Mouse (Mus musculus) midbrain, embryonic 15.5 days (tissue): ENCODE data around the gene Zranb1. TPM values are rescaled to one million over a fixed set of nuclear protein-coding genes. Genes with fewer than 3 reads are reported as not detected.

ENCODE experiments used
- ATAC-seq: fragments of 200-750 bp; cut with Nextera tagmentation; replicated peaks from 2 replicates; pipeline ENCODE4 v1.8.0; 2017; ENCODE audit warnings: moderate TSS enrichment
- H3K27ac ChIP-seq: fragments of 300-500 bp; sonication (generic); 2 replicates; pipeline ENCODE4 v1.5.1; 2015; ENCODE audit warnings: mild to moderate bottlenecking, inconsistent platforms
- H3K27me3 ChIP-seq: fragments of 300-500 bp; sonication (generic); replicated peaks from 2 replicates; pipeline ENCODE4 v1.6.1; 2015; ENCODE audit warnings: inconsistent platforms
- H3K36me3 ChIP-seq: fragments of 300-500 bp; sonication (generic); replicated peaks from 2 replicates; pipeline ENCODE4 v1.6.1; 2015; ENCODE audit warnings: inconsistent platforms
- H3K4me1 ChIP-seq: fragments of 300-500 bp; sonication (generic); 2 replicates; pipeline ENCODE4 v1.6.1; 2015; ENCODE audit warnings: inconsistent platforms
- H3K4me2 ChIP-seq: fragments of 300-500 bp; sonication (generic); 2 replicates; pipeline ENCODE4 v1.6.1; 2015; ENCODE audit warnings: inconsistent platforms, mild to moderate bottlenecking, moderate library complexity
- H3K4me3 ChIP-seq: fragments of 300-500 bp; sonication (generic); 2 replicates; pipeline ENCODE4 v1.5.1; 2015; ENCODE audit warnings: mild to moderate bottlenecking, inconsistent platforms
- H3K9ac ChIP-seq: fragments of 300-500 bp; sonication (generic); 2 replicates; pipeline ENCODE4 v1.6.1; 2015; ENCODE audit warnings: mild to moderate bottlenecking, inconsistent platforms
- H3K9me3 ChIP-seq: fragments of 300-500 bp; sonication (generic); 2 replicates; pipeline ENCODE4 v1.6.1; 2016; ENCODE audit warnings: inconsistent platforms
- WGBS: fragments of 180-500 bp; shearing (Covaris S2); methylation state at CpG from one replicate; pipeline ENCODE4 v1.1.7; 2015; ENCODE audit warnings: mixed read lengths; 5-methylcytosine and 5-hydroxymethylcytosine counted together
- polyA plus RNA-seq: library from polyadenylated mRNA; unstranded; fragments of >200 nt; fragmentation: Nextera tagmentation; extraction: Ambion mirVana; gene quantifications from 2 replicates; pipeline ENCODE4 v1.2.1, GENCODE M21; 2015

Zranb1 gene
- polyA plus RNA-seq, 1 experiment from 2014 or later: 24.3 TPM

DNA sequence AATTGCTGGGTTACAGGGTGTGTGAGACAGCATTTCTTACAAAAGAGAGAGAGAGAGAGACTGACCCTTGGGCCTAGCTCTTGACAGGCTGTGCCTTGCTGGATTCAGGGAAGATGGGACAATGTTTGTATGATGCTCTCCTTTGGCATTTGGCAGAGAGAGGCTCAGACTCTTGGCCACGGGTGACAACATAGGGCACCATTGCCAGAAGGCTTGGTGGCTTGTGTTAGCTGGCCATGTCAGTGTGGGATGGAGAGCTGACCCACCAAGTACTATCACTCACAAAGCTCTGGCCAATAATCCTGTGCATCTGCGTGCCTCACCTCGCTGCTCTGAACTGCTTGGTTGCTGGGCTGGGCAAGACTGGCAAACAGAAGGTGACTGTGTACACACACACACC lies 79.5 kb downstream of the Zranb1 start:
- H3K27ac ChIP-seq: peak overlapping the region; percentile 79
- peaks cover 60% of the 10 kb centered on the region for H3K4me1 ChIP-seq
- H3K9ac ChIP-seq: no peak overlapping the region
- no peaks in the 10 kb centered on the region for H3K36me3 ChIP-seq
- H3K27me3 ChIP-seq: no peaks in the 10 kb centered on the region
- no peak for ATAC-seq
- no peak overlapping the region for H3K4me3 ChIP-seq
- no peak overlapping the region for H3K4me2 ChIP-seq
- 81% methylated on average over 3 of the region's 3 CpGs for WGBS
- no peaks in the 10 kb centered on the region for H3K9me3 ChIP-seq

DNA sequence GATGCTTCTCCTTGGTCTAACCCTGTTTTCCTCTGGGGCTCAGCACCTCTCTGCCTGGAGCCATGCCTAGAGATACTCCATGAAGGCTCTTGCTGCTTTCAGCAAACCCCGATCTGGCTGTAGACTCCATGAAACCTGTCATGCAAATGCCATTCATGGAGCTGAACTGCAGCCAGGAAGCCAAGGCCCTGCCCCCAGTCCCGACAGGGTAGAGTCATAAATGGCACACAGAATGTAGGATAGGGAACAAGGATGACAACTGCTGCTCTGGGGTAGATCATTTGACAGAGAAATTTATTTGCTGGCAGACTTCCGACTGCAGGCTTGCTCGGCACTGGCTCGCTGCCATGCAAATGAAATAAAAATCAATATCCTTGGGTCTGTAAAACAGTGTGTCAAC lies 80.2 kb downstream of the Zranb1 start:
- no peak overlapping the region for H3K4me3 ChIP-seq
- WGBS: 25% methylated on average over 5 of the region's 5 CpGs
- H3K4me2 ChIP-seq: peak overlapping the region; percentile 20
- no peaks in the 10 kb centered on the region for H3K36me3 ChIP-seq
- peak; percentile 18; the same call in 1 of the 2 replicates for ATAC-seq
- H3K27ac ChIP-seq: peak overlapping the region; percentile 79
- H3K9me3 ChIP-seq: no peaks in the 10 kb centered on the region
- H3K9ac ChIP-seq: no peak overlapping the region; the same call in 1 of the 2 replicates
- no peaks in the 10 kb centered on the region for H3K27me3 ChIP-seq
- peaks cover 66% of the 10 kb centered on the region for H3K4me1 ChIP-seq

DNA sequence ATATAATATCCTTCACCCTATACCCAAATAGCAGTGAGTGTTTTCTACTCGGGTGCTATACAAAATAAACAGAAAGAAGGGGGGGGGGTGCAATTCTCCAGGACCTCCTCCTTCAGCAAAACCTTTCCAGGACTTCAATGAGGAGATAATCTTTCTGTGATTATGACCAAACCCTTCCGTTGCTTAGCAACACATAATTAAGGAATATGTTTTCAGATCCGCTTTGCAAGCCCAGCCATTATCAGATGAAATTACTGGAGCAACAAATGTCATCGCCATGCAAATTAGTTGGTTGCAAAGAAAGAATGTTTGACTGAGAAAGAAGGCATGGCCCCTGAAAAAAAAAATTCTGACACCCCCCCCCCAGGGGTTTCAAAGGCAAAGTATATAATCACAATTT lies 80.7 kb downstream of the Zranb1 start:
- ATAC-seq: no peak
- Histone ChIP-seq H3K27ac (peak overlapping the region; percentile 79), H3K4me3 (no peak overlapping the region), H3K9ac (no peak overlapping the region), H3K4me1 (peaks cover 66% of the 10 kb centered on the region), H3K4me2 (peak overlapping the region; percentile 20), H3K9me3 (no peaks in the 10 kb centered on the region), H3K27me3 (no peaks in the 10 kb centered on the region), H3K36me3 (no peaks in the 10 kb centered on the region)
- WGBS: 22% methylated on average over 4 of the region's 4 CpGs

DNA sequence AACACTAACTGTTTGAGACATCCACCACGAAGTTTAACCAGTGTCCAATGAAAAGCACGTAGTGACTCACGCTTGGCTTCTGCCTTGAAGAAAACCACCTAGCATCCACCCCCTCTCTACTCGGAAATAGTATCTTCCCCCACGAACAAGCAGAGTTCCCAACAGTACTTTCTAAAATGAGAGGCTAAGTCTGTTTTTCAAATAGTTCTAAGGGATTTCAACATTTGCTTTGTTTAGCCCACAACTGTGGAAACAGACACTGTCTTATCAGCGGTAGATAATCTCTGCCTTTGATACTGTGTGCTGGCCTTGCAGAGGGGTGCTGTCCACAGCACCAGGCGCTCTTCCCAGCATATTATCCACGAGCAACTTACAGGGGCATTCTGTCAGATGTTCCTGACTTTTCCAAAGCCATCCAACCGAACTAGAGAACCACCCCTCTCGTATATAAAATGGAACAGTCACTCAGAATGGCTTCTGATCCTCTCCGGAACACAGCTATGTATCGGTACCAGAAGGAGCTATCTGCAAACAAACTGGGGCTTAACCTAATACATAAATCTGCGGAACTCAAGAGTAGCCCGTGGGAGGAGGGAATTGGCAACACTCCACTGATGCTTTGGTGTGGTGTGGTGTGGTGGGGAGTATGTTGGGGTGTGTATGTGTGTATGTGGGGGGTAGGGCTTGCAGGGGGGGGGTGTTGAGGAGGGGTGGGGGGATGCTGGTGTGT lies 81.9 kb downstream of the Zranb1 start:
- Histone ChIP-seq H3K27me3 (no peaks in the 10 kb centered on the region), H3K4me3 (no peak overlapping the region), H3K4me2 (no peak overlapping the region), H3K9ac (no peak overlapping the region), H3K27ac (0 out of 2 replicates have a peak overlapping the region, but pooled peaks have one; percentile 14), H3K4me1 (peaks cover 66% of the 10 kb centered on the region), H3K9me3 (no peaks in the 10 kb centered on the region), H3K36me3 (no peaks in the 10 kb centered on the region)
- WGBS: 46% methylated on average over 14 of the region's 14 CpGs
- no peak for ATAC-seq

DNA sequence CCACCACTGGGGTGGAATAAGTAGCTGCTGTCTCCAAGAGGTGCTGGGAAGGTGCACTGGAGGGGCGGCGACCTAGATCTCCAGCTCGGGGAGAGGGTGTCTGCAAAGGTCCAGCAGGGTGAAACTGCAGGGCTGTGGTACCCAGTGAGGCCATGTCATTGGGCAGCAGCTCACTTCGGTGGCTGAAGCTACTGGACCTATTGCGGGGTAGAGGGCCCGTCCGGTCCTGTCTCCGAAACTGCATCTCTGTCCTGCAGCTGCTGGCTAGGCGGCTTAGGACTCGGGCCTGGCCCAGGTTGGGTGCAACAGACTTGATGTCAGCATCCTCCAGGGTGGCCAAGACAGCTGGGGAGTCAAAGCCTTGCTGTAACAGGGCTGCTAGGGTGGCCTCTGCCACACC lies 83.0 kb downstream of the Zranb1 start:
- Histone ChIP-seq H3K27ac (no peak overlapping the region), H3K4me2 (no peak overlapping the region), H3K36me3 (no peaks in the 10 kb centered on the region), H3K4me1 (peaks cover 65% of the 10 kb centered on the region), H3K9ac (no peak overlapping the region), H3K4me3 (no peak overlapping the region), H3K9me3 (no peaks in the 10 kb centered on the region), H3K27me3 (no peaks in the 10 kb centered on the region)
- 94% methylated on average over 10 of the region's 10 CpGs for WGBS
- ATAC-seq: no peak

DNA sequence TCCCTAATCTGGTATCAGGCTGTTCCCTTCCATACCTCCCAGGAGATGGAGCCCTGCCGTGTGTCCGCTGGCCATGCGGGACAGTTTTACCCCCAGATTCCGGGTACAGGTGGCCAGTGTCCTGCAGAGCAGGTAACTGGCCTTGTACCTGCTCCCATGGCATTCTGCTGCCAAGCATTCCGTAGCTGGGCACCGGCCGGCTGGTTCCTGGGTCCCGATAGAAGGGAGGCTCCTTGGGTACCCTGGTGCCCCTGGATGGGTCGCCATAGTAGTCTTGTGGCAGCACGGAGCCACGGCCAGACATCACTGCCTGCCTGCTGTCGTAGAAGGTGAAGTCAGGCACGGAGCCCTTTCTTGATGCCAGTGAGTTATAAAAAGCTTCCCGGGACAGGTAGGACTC lies 83.7 kb downstream of the Zranb1 start:
- ATAC-seq: no peak
- WGBS: 85% methylated on average over 14 of the region's 14 CpGs
- Histone ChIP-seq H3K9me3 (no peaks in the 10 kb centered on the region), H3K36me3 (no peaks in the 10 kb centered on the region), H3K4me1 (peaks cover 70% of the 10 kb centered on the region), H3K9ac (no peak overlapping the region), H3K27me3 (no peaks in the 10 kb centered on the region), H3K4me2 (no peak overlapping the region), H3K27ac (peak overlapping the region; percentile 63; the same call in 1 of the 2 replicates), H3K4me3 (no peak overlapping the region)

DNA sequence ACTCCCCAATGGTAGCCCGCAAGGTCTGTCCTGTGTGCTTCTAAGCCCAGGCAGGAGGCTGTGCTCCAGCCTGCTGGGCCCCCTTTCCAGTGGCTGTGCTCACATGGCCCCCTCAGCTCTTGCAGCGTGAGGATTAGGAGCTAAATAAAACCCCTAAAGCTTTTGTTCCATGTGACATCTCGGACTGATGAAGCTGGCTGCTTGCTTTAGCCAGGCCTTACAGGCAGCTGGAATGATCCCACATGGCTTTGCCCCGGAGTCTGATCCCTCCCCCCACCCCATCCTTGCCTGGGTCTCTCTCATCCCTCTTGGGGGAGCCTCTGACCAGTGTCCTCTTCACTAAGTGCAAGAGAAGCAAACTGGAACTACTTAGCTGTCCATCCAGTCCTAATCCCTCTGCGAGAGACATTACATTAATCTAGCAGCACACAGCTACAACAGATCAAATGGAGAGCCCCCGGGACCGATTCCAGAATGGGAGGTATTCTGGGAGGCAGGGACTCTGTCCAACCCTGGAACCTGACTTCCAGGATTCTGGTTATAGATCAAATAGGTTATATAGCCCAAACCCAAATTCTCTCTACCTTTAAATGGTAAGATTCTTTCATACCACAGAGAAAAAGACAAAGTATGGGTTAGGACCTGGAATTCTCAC lies 84.6 kb downstream of the Zranb1 start:
- no peaks in the 10 kb centered on the region for H3K36me3 ChIP-seq
- H3K9me3 ChIP-seq: no peaks in the 10 kb centered on the region
- H3K27ac ChIP-seq: peak overlapping the region; percentile 63
- WGBS: 13% methylated on average over 7 of the region's 7 CpGs
- no peak overlapping the region for H3K4me3 ChIP-seq
- 0 out of 2 replicates have a peak overlapping the region, but pooled peaks have one; percentile 8 for H3K4me2 ChIP-seq
- H3K9ac ChIP-seq: 0 out of 2 replicates have a peak overlapping the region, but pooled peaks have one; percentile 17
- ATAC-seq: 0 out of 2 replicates have a peak, but pooled peaks have one; percentile 31
- H3K4me1 ChIP-seq: peaks cover 70% of the 10 kb centered on the region
- no peaks in the 10 kb centered on the region for H3K27me3 ChIP-seq

DNA sequence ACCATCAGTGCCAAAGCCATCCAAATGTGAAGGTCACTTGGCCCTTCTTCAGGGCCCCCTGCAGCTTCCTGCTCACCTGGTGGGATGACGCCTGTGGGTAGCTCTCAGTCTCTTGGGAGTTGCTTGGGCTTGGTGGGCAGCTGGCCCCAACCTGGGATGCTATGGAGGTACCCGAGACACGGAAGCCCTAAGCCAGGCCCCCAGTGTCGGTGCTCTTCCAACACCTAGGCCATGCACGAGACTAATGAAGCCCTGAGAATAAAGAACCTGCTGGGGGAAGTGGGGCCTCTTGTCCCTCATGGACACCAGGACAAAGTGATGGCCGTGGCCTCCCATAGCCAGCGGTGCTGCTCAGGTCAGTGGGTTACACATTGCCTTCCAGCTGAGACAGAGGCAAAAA lies 88.0 kb downstream of the Zranb1 start:
- Histone ChIP-seq H3K27ac (peak overlapping the region; percentile 11; the same call in 1 of the 2 replicates), H3K27me3 (no peaks in the 10 kb centered on the region), H3K4me3 (no peak overlapping the region), H3K36me3 (no peaks in the 10 kb centered on the region), H3K4me1 (peaks cover 36% of the 10 kb centered on the region), H3K4me2 (no peak overlapping the region), H3K9me3 (no peaks in the 10 kb centered on the region), H3K9ac (no peak overlapping the region)
- 74% methylated on average over 7 of the region's 7 CpGs for WGBS
- no peak for ATAC-seq

DNA sequence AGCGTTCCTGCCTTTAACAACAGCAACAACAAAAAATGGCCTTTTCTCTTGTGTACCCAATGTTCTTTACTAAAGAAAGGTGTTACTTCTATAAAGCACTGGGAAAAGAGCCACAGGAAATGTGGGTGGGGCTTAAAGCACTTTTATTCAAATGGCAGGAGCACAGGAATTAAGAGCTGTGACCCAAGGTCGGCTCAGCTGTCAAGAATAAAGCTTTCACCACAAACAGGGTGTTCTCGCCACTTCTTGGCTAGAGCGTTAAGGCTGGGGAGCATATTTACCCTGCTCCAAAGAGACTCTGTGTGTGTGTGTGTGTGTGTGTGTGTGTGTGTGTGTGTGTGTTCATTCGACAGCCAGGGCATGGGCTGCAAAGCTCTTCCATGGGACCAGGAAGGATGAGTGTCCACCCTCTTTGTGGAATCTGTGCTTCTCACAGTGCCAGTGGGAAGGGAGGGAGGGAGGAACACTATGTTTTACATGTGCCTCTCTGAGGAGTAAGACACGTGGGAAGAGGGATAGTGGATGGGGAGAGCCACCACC lies 88.6 kb downstream of the Zranb1 start:
- no peaks in the 10 kb centered on the region for H3K27me3 ChIP-seq
- peaks cover 32% of the 10 kb centered on the region for H3K4me1 ChIP-seq
- no peak for ATAC-seq
- no peaks in the 10 kb centered on the region for H3K36me3 ChIP-seq
- H3K9ac ChIP-seq: no peak overlapping the region
- no peak overlapping the region for H3K4me2 ChIP-seq
- H3K4me3 ChIP-seq: no peak overlapping the region
- WGBS: 26% methylated on average over 6 of the region's 6 CpGs
- H3K27ac ChIP-seq: peak overlapping the region; percentile 11; the same call in 1 of the 2 replicates
- H3K9me3 ChIP-seq: no peaks in the 10 kb centered on the region

DNA sequence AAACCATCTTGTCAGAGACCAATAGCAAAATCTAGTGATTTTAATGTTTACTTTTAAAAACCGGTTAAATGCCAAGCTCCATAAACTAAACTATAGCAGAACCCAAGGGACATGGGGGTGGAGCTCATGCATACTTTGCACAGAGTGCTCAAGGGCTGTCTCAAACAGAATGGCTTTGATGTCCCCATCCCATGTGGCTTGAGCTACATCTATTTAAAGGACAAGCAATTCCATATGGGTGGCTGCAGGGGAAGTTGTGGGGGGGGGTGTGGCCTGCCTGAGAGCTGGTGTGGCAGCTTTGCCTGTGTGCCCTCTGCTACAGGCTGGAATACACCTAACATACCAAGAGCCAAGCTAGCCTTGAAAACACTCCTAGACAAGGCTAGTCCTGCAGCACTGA lies 93.8 kb downstream of the Zranb1 start:
- H3K9ac ChIP-seq: no peak overlapping the region
- H3K36me3 ChIP-seq: no peaks in the 10 kb centered on the region
- no peak overlapping the region for H3K4me3 ChIP-seq
- 67% methylated on average over 1 of the region's 1 CpGs for WGBS
- H3K27ac ChIP-seq: no peak overlapping the region
- H3K4me2 ChIP-seq: no peak overlapping the region
- no peaks in the 10 kb centered on the region for H3K9me3 ChIP-seq
- no peak for ATAC-seq
- no peaks in the 10 kb centered on the region for H3K27me3 ChIP-seq
- H3K4me1 ChIP-seq: peaks cover 19% of the 10 kb centered on the region

DNA sequence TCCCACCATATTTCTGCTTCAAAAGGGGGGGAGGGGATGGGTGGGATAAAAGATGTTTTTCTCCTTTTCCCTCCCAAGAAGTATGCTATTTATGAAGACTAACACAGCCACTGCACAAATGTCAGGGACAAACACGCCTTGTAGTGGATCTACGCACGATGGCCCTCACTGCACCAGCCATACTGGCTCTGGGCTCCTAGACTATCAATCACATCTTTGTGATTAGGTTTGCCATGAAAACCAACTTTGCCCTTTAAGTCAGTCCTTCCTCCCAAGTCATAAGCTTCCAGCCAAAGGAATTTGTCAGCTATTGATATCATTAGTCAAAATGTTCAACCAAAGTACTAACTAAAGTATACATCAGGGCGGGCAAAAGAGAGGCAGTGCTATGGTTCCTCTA lies 97.0 kb downstream of the Zranb1 start:
- ATAC-seq: no peak
- 93% methylated on average over 4 of the region's 4 CpGs for WGBS
- H3K9me3 ChIP-seq: no peaks in the 10 kb centered on the region
- H3K4me1 ChIP-seq: peaks cover 13% of the 10 kb centered on the region
- no peak overlapping the region for H3K27ac ChIP-seq
- no peak overlapping the region for H3K4me3 ChIP-seq
- no peaks in the 10 kb centered on the region for H3K27me3 ChIP-seq
- H3K4me2 ChIP-seq: no peak overlapping the region
- H3K9ac ChIP-seq: no peak overlapping the region
- no peaks in the 10 kb centered on the region for H3K36me3 ChIP-seq

DNA sequence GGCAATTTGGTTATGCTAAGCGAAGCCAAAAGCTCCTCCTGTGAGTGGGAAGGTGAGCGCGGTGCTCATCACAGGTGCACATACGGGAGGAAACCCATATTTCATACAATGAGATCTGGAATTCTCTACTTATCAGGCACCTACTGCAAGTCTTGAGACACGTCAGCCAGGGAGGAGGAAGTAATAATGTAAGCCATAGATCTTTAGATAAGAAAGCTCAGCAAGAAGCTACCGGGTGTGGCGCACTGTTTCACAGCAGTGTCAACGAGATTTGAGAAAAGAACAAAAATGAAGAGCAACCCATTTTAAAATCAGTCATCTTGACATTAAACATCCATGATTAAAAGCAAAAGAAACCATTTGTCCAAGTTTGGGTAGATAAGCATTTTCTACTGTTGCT lies 98.1 kb downstream of the Zranb1 start:
- Histone ChIP-seq H3K4me2 (no peak overlapping the region), H3K4me1 (peaks cover 24% of the 10 kb centered on the region), H3K27ac (no peak overlapping the region), H3K9me3 (no peaks in the 10 kb centered on the region), H3K9ac (no peak overlapping the region), H3K4me3 (no peak overlapping the region), H3K36me3 (no peaks in the 10 kb centered on the region), H3K27me3 (no peaks in the 10 kb centered on the region)
- 91% methylated on average over 8 of the region's 8 CpGs for WGBS
- ATAC-seq: no peak
